Mouse (Mus musculus) heart, adult 2 months (tissue): ENCODE results near the gene Slc2a8. TPM values are rescaled to one million over a fixed set of nuclear protein-coding genes. Genes with fewer than 3 reads are reported as not detected.

ENCODE experiments used
- DNase-seq, 2 experiments: peaks; one replicate each; pipeline ENCODE4 v3.0.0; 2021
- H3K27ac ChIP-seq: fragments of 200-600 bp; 2 replicates; pipeline ENCODE4 v1.8.1; 2022
- H3K27me3 ChIP-seq: fragments of 200-500 bp; 2 replicates; pipeline ENCODE4 v1.6.1; 2012; ENCODE audit warnings: mild to moderate bottlenecking, low read length, inconsistent platforms, mixed read lengths; ENCODE audit not compliant: control insufficient read depth, insufficient read depth
- H3K36me3 ChIP-seq: fragments of 200-500 bp; 2 replicates; pipeline ENCODE4 v1.6.1; 2012; ENCODE audit warnings: low read length, inconsistent platforms; ENCODE audit not compliant: control insufficient read depth, insufficient read depth
- H3K4me1 ChIP-seq: fragments of 200-500 bp; 2 replicates; pipeline ENCODE4 v1.6.1; 2011; ENCODE audit warnings: low read length; ENCODE audit not compliant: control insufficient read depth, insufficient read depth
- H3K4me3 ChIP-seq: fragments of 200-600 bp; 2 replicates; pipeline ENCODE4 v1.8.1; 2022
- H3K79me2 ChIP-seq: fragments of 200-500 bp; replicated peaks from 2 replicates; pipeline ENCODE4 v1.6.1; 2012; ENCODE audit warnings: mild to moderate bottlenecking, inconsistent platforms, low read length, moderate library complexity, mixed read lengths; ENCODE audit not compliant: control insufficient read depth, insufficient read depth
- H3K9ac ChIP-seq: fragments of 200-500 bp; 2 replicates; pipeline ENCODE4 v1.6.1; 2012; ENCODE audit warnings: low read depth, mild to moderate bottlenecking, control low read depth, inconsistent platforms, low read length, mixed read lengths
- CTCF ChIP-seq: fragments of 200-600 bp; IDR thresholded peaks from 2 replicates; pipeline ENCODE4 v1.8.1; 2022; ENCODE audit warnings: antibody characterized with exemption, mild to moderate bottlenecking, moderate library complexity
- EP300 ChIP-seq: fragments of 200-500 bp; IDR thresholded peaks from 2 replicates; pipeline ENCODE4 v1.6.1; 2011; ENCODE audit warnings: low read depth, low read length, control low read depth; ENCODE audit not compliant: insufficient read depth
- POLR2A ChIP-seq: fragments of 200-500 bp; IDR thresholded peaks from 2 replicates; pipeline ENCODE4 v1.6.1; 2011; ENCODE audit warnings: mild to moderate bottlenecking, low read depth, low read length, control low read depth; ENCODE audit not compliant: insufficient read depth
- WGBS: fragments of 180-500 bp; shearing (Covaris S2); methylation state at CpG from one replicate; pipeline ENCODE4 v1.1.7; 2018; 5-methylcytosine and 5-hydroxymethylcytosine counted together
- intact Hi-C: fragments of 180-260 bp; cut with DNase I; formaldehyde crosslinking; loops from one replicate; pipeline ENCODE4 v1.15.1; 2025
- polyA plus RNA-seq: library from polyadenylated mRNA; depleted of rRNA; stranded (reverse); fragments of >200 nt; gene quantifications from 2 replicates; pipeline ENCODE4 v1.2.3, GENCODE M21; 2012
- total RNA-seq, 2 experiments: library from RNA; stranded (reverse); gene quantifications; 2 replicates each; pipeline ENCODE4 v1.2.3; 2021

Gene Slc2a8
- total and polyA plus RNA-seq, 3 experiments: 12.8 to 35.7 (median 16.6) TPM

DNA sequence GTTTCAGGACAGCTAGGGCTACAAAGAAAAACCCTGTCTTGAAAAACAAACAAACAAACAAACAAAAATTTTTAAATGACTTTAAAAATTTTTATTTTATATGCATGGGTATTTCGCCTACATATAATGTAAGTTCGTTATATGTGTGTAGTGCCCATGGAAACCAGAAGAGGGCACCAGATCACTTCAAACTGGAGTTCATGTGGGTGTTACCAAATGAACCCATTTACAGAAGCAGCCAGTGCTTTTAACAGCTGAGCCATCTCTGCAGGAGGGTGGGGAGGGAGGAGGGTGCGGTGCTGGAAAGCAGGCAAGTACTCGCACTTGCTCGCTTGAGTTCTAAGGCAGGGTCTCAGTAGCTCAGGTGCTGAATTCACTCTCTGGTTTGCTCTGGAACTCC, 42.5 kb downstream of the Slc2a8 start:
- no peaks in the 10 kb centered on the region for H3K27me3 ChIP-seq
- WGBS: 87% methylated on average over 5 of the region's 5 CpGs
- peak; percentile 77 for TF ChIP-seq CTCF
- no peak for TF ChIP-seq POLR2A
- TF ChIP-seq EP300: no peak
- no peak for DNase-seq
- intact Hi-C loops: no loop called here
- H3K79me2 ChIP-seq: no peaks in the 10 kb centered on the region
- H3K36me3 ChIP-seq: no peaks in the 10 kb centered on the region
- H3K27ac ChIP-seq: no peak overlapping the region
- H3K4me3 ChIP-seq: no peak overlapping the region
- no peaks in the 10 kb centered on the region for H3K4me1 ChIP-seq
- H3K9ac ChIP-seq: no peak overlapping the region

DNA sequence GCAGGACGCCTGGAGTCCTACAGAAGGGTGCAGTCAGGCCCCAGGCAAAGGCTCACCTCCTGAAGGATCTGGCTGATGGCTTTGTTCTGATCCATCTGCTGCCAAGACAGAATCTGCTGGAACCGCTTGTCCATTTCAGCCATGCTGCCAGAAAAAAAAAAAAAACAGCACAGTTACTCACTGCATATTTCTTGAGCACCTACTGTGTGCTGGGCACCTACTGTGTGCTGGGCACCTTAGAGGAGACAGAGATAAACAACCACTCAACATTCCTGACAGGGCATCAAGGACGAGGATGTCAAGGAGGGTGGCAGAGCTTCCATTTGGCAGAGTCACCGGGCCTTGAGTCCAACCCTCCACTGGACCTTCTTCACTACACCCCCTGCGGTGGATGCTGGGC, 43.1 kb downstream of the Slc2a8 start:
- WGBS: 86% methylated on average over 5 of the region's 5 CpGs
- Histone ChIP-seq H3K27ac (no peak overlapping the region), H3K27me3 (no peaks in the 10 kb centered on the region), H3K4me3 (no peak overlapping the region), H3K9ac (no peak overlapping the region), H3K36me3 (no peaks in the 10 kb centered on the region), H3K79me2 (no peaks in the 10 kb centered on the region), H3K4me1 (no peaks in the 10 kb centered on the region)
- DNase-seq: no peak
- intact Hi-C loops: no loop called here
- TF ChIP-seq EP300 (no peak), CTCF (no peak), POLR2A (no peak)

DNA sequence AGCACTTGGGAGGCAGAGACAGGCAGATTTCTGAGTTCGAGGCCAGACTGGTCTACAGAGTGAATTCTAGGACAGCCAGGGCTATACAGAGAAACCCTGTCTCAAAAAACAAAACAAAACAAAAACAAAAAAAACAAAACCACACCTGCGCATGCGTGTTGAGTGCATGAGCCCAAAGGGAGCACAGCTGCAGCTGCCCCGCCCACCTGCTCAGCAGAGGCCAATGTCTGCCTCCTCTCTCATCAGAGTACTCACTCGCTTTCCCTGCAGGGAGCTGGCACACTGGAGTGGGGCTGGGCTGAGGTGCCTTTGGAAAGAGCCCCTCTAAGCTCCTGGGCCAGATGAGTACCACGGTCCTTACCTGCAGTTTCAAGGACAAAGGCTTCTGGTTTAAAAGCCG, 50.2 kb downstream of the Slc2a8 start:
- Histone ChIP-seq H3K4me3 (no peak overlapping the region), H3K79me2 (no peaks in the 10 kb centered on the region), H3K9ac (no peak overlapping the region), H3K27me3 (no peaks in the 10 kb centered on the region), H3K4me1 (no peaks in the 10 kb centered on the region), H3K27ac (no peak overlapping the region), H3K36me3 (no peaks in the 10 kb centered on the region)
- intact Hi-C loops: no loop called here
- 81% methylated on average over 7 of the region's 7 CpGs for WGBS
- TF ChIP-seq CTCF (no peak), EP300 (no peak), POLR2A (no peak)
- no peak for DNase-seq

DNA sequence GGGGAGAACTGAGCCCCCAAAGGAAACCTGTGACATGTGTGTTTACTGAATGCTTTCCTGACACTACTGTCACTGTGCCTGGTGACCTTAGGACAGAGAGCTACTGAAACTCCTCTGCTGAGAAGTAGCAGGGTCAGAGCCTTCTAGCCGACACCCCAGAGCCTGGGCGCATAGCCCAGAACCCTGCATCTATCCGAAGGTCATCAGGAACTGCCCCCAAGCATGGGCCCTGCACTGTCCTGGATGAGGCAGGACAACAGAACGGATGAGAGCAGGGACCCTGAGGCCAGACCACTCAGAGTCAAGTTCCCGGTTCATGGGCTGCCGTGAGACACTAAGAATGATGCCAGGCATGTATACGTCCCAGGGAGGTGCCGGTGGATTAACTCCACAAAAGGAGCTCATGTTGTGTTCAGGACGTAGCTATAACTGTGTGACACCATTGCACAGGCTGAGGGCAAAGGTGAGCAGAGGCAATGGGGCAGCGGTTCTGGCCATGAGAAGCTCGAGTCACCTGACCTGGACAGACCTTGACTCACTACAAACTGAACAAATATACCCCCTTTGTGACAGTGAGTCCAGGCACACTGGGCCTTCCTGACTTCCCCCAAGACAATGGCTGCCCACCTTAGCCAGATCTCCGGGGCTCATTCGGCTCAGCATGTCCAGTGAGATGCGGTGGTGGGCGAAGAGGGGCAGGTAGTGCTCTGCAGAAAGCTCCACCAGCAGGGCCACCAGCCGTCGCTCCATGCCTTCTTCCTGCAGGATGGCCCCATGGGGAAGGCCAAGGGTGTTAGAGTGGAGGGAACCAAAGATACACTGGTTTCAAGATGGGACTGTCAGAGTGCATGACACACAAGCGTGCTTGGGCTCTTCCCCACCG, 52.7 kb downstream of the Slc2a8 start:
- no peaks in the 10 kb centered on the region for H3K4me1 ChIP-seq
- H3K4me3 ChIP-seq: no peak overlapping the region
- TF ChIP-seq CTCF: no peak
- no peak for TF ChIP-seq POLR2A
- TF ChIP-seq EP300: no peak
- H3K27me3 ChIP-seq: no peaks in the 10 kb centered on the region
- WGBS: 87% methylated on average over 19 of the region's 19 CpGs
- intact Hi-C loops: loop anchor here (1.0 to 5.0 kb wide), 2 partner anchors 65 to 142 kb away; no protein-coding TSS in a partner anchor
- no peak for DNase-seq
- no peaks in the 10 kb centered on the region for H3K36me3 ChIP-seq
- H3K9ac ChIP-seq: no peak overlapping the region
- no peaks in the 10 kb centered on the region for H3K79me2 ChIP-seq
- H3K27ac ChIP-seq: no peak overlapping the region

DNA sequence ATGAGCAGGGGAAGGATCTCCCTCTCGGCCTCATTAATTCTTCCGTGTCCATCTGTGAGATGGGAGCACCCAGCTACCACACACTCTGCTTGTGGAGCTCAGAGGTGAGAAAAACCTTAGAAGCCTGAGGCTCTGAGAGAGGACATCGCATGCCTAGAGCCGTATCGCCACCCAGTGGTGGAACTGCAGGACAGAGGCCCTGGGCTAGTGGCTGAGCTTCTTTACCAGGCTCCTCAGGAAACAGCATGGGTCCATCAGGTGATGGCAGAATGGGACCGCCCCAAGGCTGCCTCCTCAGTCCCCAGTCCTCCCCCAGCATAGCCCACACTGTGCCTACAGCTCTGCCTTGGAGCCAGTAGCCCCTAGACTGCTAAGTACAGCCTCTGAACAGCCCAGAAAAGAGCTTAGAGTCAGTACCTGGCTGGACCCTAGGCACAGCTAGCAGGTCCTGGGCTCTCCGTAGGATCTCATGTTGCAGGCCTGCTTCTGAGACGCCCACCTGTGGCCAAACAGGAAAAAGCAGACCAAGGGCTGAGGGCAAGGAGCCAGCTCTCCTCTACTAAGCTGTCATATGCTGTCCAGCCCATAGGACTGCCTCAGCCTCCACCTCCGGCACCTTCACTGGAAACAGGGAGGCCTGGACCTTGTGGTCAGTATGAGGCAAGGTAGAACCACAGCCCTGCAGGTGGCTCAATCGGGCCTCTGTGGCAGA, 53.5 kb downstream of the Slc2a8 start:
- 38% methylated on average over 10 of the region's 10 CpGs for WGBS
- Histone ChIP-seq H3K27me3 (no peaks in the 10 kb centered on the region), H3K9ac (no peak overlapping the region), H3K36me3 (no peaks in the 10 kb centered on the region), H3K4me3 (no peak overlapping the region), H3K79me2 (no peaks in the 10 kb centered on the region), H3K27ac (no peak overlapping the region), H3K4me1 (no peaks in the 10 kb centered on the region)
- TF ChIP-seq EP300 (peak; percentile 74; the same call in 1 of the 2 replicates), POLR2A (no peak), CTCF (peak; percentile 88)
- peak; percentile 74 to 76 for DNase-seq
- intact Hi-C loops: loop anchor here (1.0 to 5.0 kb wide), 2 partner anchors 64 to 141 kb away; no protein-coding TSS in a partner anchor
